16 mouse cellular contexts compared by ENCODE assay signal in genomic region chr1:87625254-87626025, GRCm38 (mm10). TPM values are rescaled to one million over a fixed set of nuclear protein-coding genes. Genes with fewer than 3 reads are reported as not detected.
DNase-seq lines count a peak whose midpoint lies in the region; ATAC-seq and TF ChIP-seq lines count a peak whose summit lies in the region.
"Had no signal": no experiment of that assay in that cellular context is flagged by ENCODE, and none has a peak within 500 bp of the region (broad histone marks: within the 10 kb centered on the region; RNA-seq: fewer than 3 reads in every experiment).

No protein-coding gene starts in this region.

- no peak for TF ChIP-seq CTCF in bone marrow, adult 2 months (IDR thresholded peaks at IDR 0.05; ENCODE audit: control insufficient read depth, insufficient read depth, low read length)
- TF ChIP-seq CTCF in liver, embryonic 14.5 days (IDR thresholded peaks at IDR 0.05; ENCODE audit: low read depth) = no peak

- no peaks in the 10 kb centered on the region for H3K27me3 ChIP-seq in lung, embryonic 16.5 days (ENCODE audit: control insufficient read depth, insufficient read depth, low read depth, low read length)
- no peaks in the 10 kb centered on the region for H3K27me3 ChIP-seq in liver, embryonic 14.5 days (ENCODE audit: control insufficient read depth, insufficient read depth, low read length)
- H3K27me3 ChIP-seq in hindbrain, embryonic 14.5 days (ENCODE audit: control insufficient read depth, insufficient read depth, low read length) = no peaks in the 10 kb centered on the region
- H3K27me3 ChIP-seq: embryonic facial prominence, embryonic 13.5 days; neural tube, embryonic 15.5 days had no signal

- WGBS in lung, embryonic 16.5 days = 69% methylated on average over 6 of the region's 6 CpGs
- WGBS in bone marrow, adult 2 months = 34% methylated on average over 6 of the region's 6 CpGs
- 45% methylated on average over 6 of the region's 6 CpGs for WGBS in liver, embryonic 14.5 days (ENCODE audit: insufficient replicate concordance)
- 85% methylated on average over 6 of the region's 6 CpGs for whole genome bisulfite sequencing in hindbrain, embryonic 14.5 days

- H3K9ac ChIP-seq in lung, embryonic 16.5 days (ENCODE audit: low read length) = no peak overlapping the region
- H3K9ac ChIP-seq in liver, embryonic 14.5 days (replicated peaks) = no peak overlapping the region
- no peak overlapping the region for H3K9ac ChIP-seq in hindbrain, embryonic 14.5 days
- H3K9ac ChIP-seq: embryonic facial prominence, embryonic 13.5 days; neural tube, embryonic 15.5 days had no signal

- no peaks in the 10 kb centered on the region for H3K9me3 ChIP-seq in lung, embryonic 16.5 days (ENCODE audit: control insufficient read depth, low read length)
- H3K9me3 ChIP-seq in liver, embryonic 14.5 days (ENCODE audit: control insufficient read depth, low read length) = no peaks in the 10 kb centered on the region
- no peaks in the 10 kb centered on the region for H3K9me3 ChIP-seq in hindbrain, embryonic 14.5 days (ENCODE audit: control insufficient read depth, low read length)
- H3K9me3 ChIP-seq: embryonic facial prominence, embryonic 13.5 days; forebrain, embryonic 10.5 days; heart, embryonic 10.5 days; neural tube, embryonic 15.5 days had no signal

- 0 out of 2 replicates have a peak overlapping the region, but pooled peaks have one; percentile 17 for H3K27ac ChIP-seq in lung, embryonic 16.5 days (ENCODE audit: low read length)
- H3K27ac ChIP-seq in bone marrow, adult 2 months (ENCODE audit: control insufficient read depth, insufficient read depth, low read depth, low read length, poor library complexity) = peak overlapping the region; percentile 60; the same call in 1 of the 2 replicates
- peak overlapping the region; percentile 57 for H3K27ac ChIP-seq in liver, embryonic 14.5 days
- H3K27ac ChIP-seq in hindbrain, embryonic 14.5 days = no peak overlapping the region
- H3K27ac ChIP-seq: embryonic facial prominence, embryonic 13.5 days; forebrain, embryonic 10.5 days; kidney, postnatal 0 days; neural tube, embryonic 15.5 days had no signal

- TF ChIP-seq EP300 in liver, embryonic 14.5 days (IDR thresholded peaks at IDR 0.05; ENCODE audit: low read depth) = no peak

- no peak for DNase-seq in lung, postnatal 25 days (ENCODE audit: low spot score)
- DNase-seq in liver, embryonic 14.5 days (ENCODE audit: low read depth in 3 of 3, low spot score in 3 of 3) = no peak
- no peak for DNase-seq in retina, postnatal 1 day
- no peak for DNase-seq in right cerebral cortex, postnatal 25 days
- no peak for DNase-seq in hindbrain, embryonic 14.5 days (ENCODE audit: low spot score)
- DNase-seq: cerebellum, postnatal 36 days; right cerebral cortex, adult 18-20 months had no signal

- ATAC-seq in lung, embryonic 16.5 days (ENCODE audit: low read depth) = no peak
- ATAC-seq in liver, embryonic 14.5 days (ENCODE audit: insufficient read depth) = no peak
- ATAC-seq in neutrophil, adult 5-6 weeks (ENCODE audit: extremely low read depth, insufficient number of reproducible peaks, low FRiP score, poor library complexity, severe bottlenecking) = peak; percentile 20; the same call in 1 of the 2 replicates
- ATAC-seq in hindbrain, embryonic 14.5 days (ENCODE audit: low FRiP score) = no peak

- no peak overlapping the region for H3K4me2 ChIP-seq in lung, embryonic 16.5 days (ENCODE audit: low read depth, low read length)
- H3K4me2 ChIP-seq in liver, embryonic 14.5 days (ENCODE audit: low read depth) = no peak overlapping the region; the same call in 1 of the 2 replicates
- no peak overlapping the region for H3K4me2 ChIP-seq in hindbrain, embryonic 14.5 days (replicated peaks)
- H3K4me2 ChIP-seq: embryonic facial prominence, embryonic 13.5 days; neural tube, embryonic 15.5 days had no signal

- H3K4me1 ChIP-seq in lung, embryonic 16.5 days (replicated peaks; ENCODE audit: control insufficient read depth, insufficient read depth, low read length) = peaks cover 5% of the 10 kb centered on the region; the same call in 1 of the 2 replicates
- peaks cover 27% of the 10 kb centered on the region for H3K4me1 ChIP-seq in bone marrow, adult 2 months (ENCODE audit: control insufficient read depth, insufficient read depth, low read length)
- H3K4me1 ChIP-seq in liver, embryonic 14.5 days (replicated peaks; ENCODE audit: control insufficient read depth in 2 of 2, insufficient read depth in 2 of 2, low read length in 1 of 2) = peaks cover 65 to 81% of the 10 kb centered on the region in 2 experiments
- no peaks in the 10 kb centered on the region for H3K4me1 ChIP-seq in hindbrain, embryonic 14.5 days (replicated peaks; ENCODE audit: control insufficient read depth, insufficient read depth, low read length)
- H3K4me1 ChIP-seq: neural tube, embryonic 15.5 days had no signal

- no peak for TF ChIP-seq POLR2A in bone marrow, adult 2 months (IDR thresholded peaks at IDR 0.05; ENCODE audit: borderline replicate concordance, control insufficient read depth, low read depth, low read length)

- H3K36me3 ChIP-seq in lung, embryonic 16.5 days (ENCODE audit: control insufficient read depth, insufficient read depth, low read length) = no peaks in the 10 kb centered on the region
- no peaks in the 10 kb centered on the region for H3K36me3 ChIP-seq in liver, embryonic 14.5 days (replicated peaks; ENCODE audit: control insufficient read depth, insufficient read depth, low read depth)
- H3K36me3 ChIP-seq in hindbrain, embryonic 14.5 days (replicated peaks; ENCODE audit: control insufficient read depth, insufficient read depth) = no peaks in the 10 kb centered on the region
- H3K36me3 ChIP-seq: embryonic facial prominence, embryonic 13.5 days; forebrain, embryonic 10.5 days; heart, embryonic 10.5 days; neural tube, embryonic 15.5 days had no signal

- H3K4me3 ChIP-seq in lung, embryonic 16.5 days (ENCODE audit: low read length) = no peak overlapping the region
- H3K4me3 ChIP-seq in bone marrow, adult 2 months (replicated peaks; ENCODE audit: control insufficient read depth, low read depth, low read length) = no peak overlapping the region
- no peak overlapping the region for H3K4me3 ChIP-seq in liver, embryonic 14.5 days (ENCODE audit: insufficient read depth in 1 of 2, low read depth in 2 of 2, low read length in 2 of 2)
- no peak overlapping the region for H3K4me3 ChIP-seq in hindbrain, embryonic 14.5 days (replicated peaks; ENCODE audit: low read length)
- H3K4me3 ChIP-seq: embryonic facial prominence, embryonic 13.5 days; forebrain, embryonic 10.5 days; heart, embryonic 10.5 days; neural tube, embryonic 15.5 days had no signal

RNA-seq across cellular contexts. Expression of gene Inpp5d, which starts 5.3 kb away (rescaled TPM):
- 11.9 and 13.6 TPM in 2 replicates for polyA plus RNA-seq in lung, embryonic 16.5 days (2015; fragmentation: Nextera tagmentation; extraction: Ambion mirVana)
- polyA plus RNA-seq in bone marrow, adult 2 months (2011; ENCODE audit: insufficient read depth, insufficient read length, low replicate concordance, missing spikeins) = 47.2 and 80.4 TPM in 2 replicates
- 5.7 and 9.3 TPM in 2 replicates for polyA plus RNA-seq in liver, embryonic 14.5 days (2012; rRNA removed)
- polyA plus RNA-seq in liver, embryonic 14.5 days (2014; fragmentation: Nextera tagmentation; extraction: Ambion mirVana) = 11.1 and 13.0 TPM in 2 replicates
- total RNA-seq in neutrophil, adult 5-6 weeks (2017) = 183 and 196 TPM in 2 replicates
- polyA plus RNA-seq in hindbrain, embryonic 14.5 days (2014; fragmentation: Nextera tagmentation; extraction: Ambion mirVana) = 3.4 and 4.6 TPM in 2 replicates

RNA-seq across cellular contexts. Expression of gene Ngef, which starts 51.8 kb away (rescaled TPM):
- 5.6 TPM in 2 replicates for polyA plus RNA-seq in lung, embryonic 16.5 days (2015; fragmentation: Nextera tagmentation; extraction: Ambion mirVana)
- polyA plus RNA-seq in bone marrow, adult 2 months (2011; ENCODE audit: insufficient read depth, insufficient read length, low replicate concordance, missing spikeins) = not detected in 2 replicates
- polyA plus RNA-seq in liver, embryonic 14.5 days (2012; rRNA removed) = 2.8 and 3.4 TPM in 2 replicates
- polyA plus RNA-seq in liver, embryonic 14.5 days (2014; fragmentation: Nextera tagmentation; extraction: Ambion mirVana) = 2.9 and 3.8 TPM in 2 replicates
- total RNA-seq in neutrophil, adult 5-6 weeks (2017) = not detected in 2 replicates
- polyA plus RNA-seq in hindbrain, embryonic 14.5 days (2014; fragmentation: Nextera tagmentation; extraction: Ambion mirVana) = 15.4 and 19.0 TPM in 2 replicates
- total RNA-seq: megakaryocyte-erythroid progenitor cell, adult 5-6 weeks had no signal
